Comparison of ENCODE assay signal across 9 mouse cellular contexts in the genomic region with DNA sequence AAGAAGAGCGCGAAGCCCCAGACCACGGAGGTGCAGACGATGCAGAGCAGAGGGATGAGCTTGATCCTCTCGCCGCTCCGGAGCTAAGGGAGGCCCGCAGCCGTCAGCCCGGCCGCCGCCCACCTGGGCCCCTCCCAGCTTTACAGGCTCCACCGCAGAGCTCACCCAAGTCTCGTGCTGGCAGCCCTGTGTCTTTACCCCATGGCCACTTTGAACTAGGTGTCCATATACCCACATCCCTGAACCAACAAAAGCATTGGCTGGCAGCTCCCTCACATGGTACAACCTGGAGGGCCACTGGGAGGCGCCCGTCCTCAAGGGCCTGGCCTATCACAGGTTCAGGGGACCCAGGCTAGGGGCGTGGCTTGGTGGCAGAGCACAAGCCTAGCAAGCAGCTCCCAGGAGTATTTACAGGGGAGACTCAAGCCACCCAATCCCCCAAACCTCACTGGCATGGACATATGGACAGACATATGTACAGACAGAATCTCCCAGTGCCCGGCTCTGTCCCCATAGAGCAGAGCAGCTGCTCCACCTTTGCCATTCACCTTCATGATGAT. TPM values are rescaled to one million over a fixed set of nuclear protein-coding genes. Genes with fewer than 3 reads are reported as not detected.
A peak's percentile ranks its signal among the peaks of the same experiment; 100 is the strongest.
DNase-seq lines count a peak whose midpoint lies in the region; ATAC-seq and TF ChIP-seq lines count a peak whose summit lies in the region.
"Had no signal": no experiment of that assay in that cellular context is flagged by ENCODE, and none has a peak within 500 bp of the region (broad histone marks: within the 10 kb centered on the region; RNA-seq: fewer than 3 reads in every experiment).

No protein-coding gene starts in this region.

- H3K9me3 ChIP-seq in kidney, embryonic 16.5 days (ENCODE audit: low read length) = no peaks in the 10 kb centered on the region
- no peaks in the 10 kb centered on the region for H3K9me3 ChIP-seq in E14TG2a.4 (ENCODE audit: low read length)

- no peaks in the 10 kb centered on the region for H3K4me1 ChIP-seq in kidney, embryonic 16.5 days (ENCODE audit: insufficient read depth, low read length)
- H3K4me1 ChIP-seq in E14TG2a.4 (replicated peaks; ENCODE audit: low read depth, low read length) = peaks cover 57% of the 10 kb centered on the region

- peak; percentile 34 to 55 for DNase-seq in kidney, postnatal 25 days
- peak; percentile 9 for DNase-seq in 416B (ENCODE audit: low read depth)
- DNase-seq in frontal cortex, postnatal 25 days (ENCODE audit: low spot score in 2 of 2) = no peak
- no peak for DNase-seq in spleen, postnatal 36 days (ENCODE audit: low spot score in 2 of 2)
- DNase-seq: heart, postnatal 10 days had no signal

- no peak overlapping the region for H3K4me3 ChIP-seq in kidney, embryonic 16.5 days (ENCODE audit: low read length)
- H3K4me3 ChIP-seq in E14TG2a.4 (replicated peaks; ENCODE audit: low read length) = peak overlapping the region; percentile 62

- no peak overlapping the region for H3K27ac ChIP-seq in kidney, embryonic 16.5 days (ENCODE audit: low read length)

- no peak for ATAC-seq in kidney, embryonic 16.5 days (ENCODE audit: low FRiP score, low TSS enrichment)
- 0 out of 2 replicates have a peak, but pooled peaks have one; percentile 36 for ATAC-seq in erythroid progenitor cell, adult 5-6 weeks (replicated peaks; ENCODE audit: low FRiP score, poor library complexity, severe bottlenecking)

- no peaks in the 10 kb centered on the region for H3K27me3 ChIP-seq in kidney, embryonic 16.5 days (ENCODE audit: insufficient read depth, low read length)
- H3K27me3 ChIP-seq in E14TG2a.4 (ENCODE audit: insufficient read depth, low read length) = 0 out of 2 replicates have a peak, but pooled peaks cover 12% of the 10 kb centered on the region

- TF ChIP-seq CTCF in E14TG2a.4 (conservative IDR thresholded peaks at IDR 0.05; ENCODE audit: low read length) = no peak

- no peak overlapping the region for H3K9ac ChIP-seq in kidney, embryonic 16.5 days (replicated peaks; ENCODE audit: low read length)

- H3K36me3 ChIP-seq in kidney, embryonic 16.5 days (ENCODE audit: insufficient read depth, low read length) = peaks cover 51% of the 10 kb centered on the region
- peaks cover 69% of the 10 kb centered on the region for H3K36me3 ChIP-seq in E14TG2a.4 (ENCODE audit: insufficient read depth, low read length)

- no peak overlapping the region for H3K4me2 ChIP-seq in kidney, embryonic 16.5 days (replicated peaks; ENCODE audit: low read depth, low read length)

- WGBS in kidney, embryonic 16.5 days = 60% methylated on average over 18 of the region's 18 CpGs

RNA-seq across cellular contexts. Expression of a gene that starts 5.6 kb away (rescaled TPM):
- 92.3 and 154 TPM in 2 replicates for polyA plus RNA-seq in kidney, embryonic 16.5 days (2015; fragmentation: Nextera tagmentation; extraction: Ambion mirVana)
- not detected in 2 replicates for total RNA-seq in erythroid progenitor cell, adult 5-6 weeks (2015; ENCODE audit: low replicate concordance)
- total RNA-seq in erythroid progenitor cell, adult 5-6 weeks (2017; ENCODE audit: low replicate concordance) = not detected in 2 replicates
- total RNA-seq: common myeloid progenitor, adult 5-6 weeks had no signal

RNA-seq across cellular contexts. Expression of a gene that starts 13.6 kb away (rescaled TPM):
- 44.5 and 45.8 TPM in 2 replicates for polyA plus RNA-seq in kidney, embryonic 16.5 days (2015; fragmentation: Nextera tagmentation; extraction: Ambion mirVana)
- total RNA-seq in erythroid progenitor cell, adult 5-6 weeks (2015; ENCODE audit: low replicate concordance) = 16.3 and 20.5 TPM in 2 replicates
- 17.2 and 22.2 TPM in 2 replicates for total RNA-seq in erythroid progenitor cell, adult 5-6 weeks (2017; ENCODE audit: low replicate concordance)

RNA-seq across cellular contexts. Expression of a gene that starts 34.7 kb away (rescaled TPM):
- 50.5 and 62.7 TPM in 2 replicates for polyA plus RNA-seq in kidney, embryonic 16.5 days (2015; fragmentation: Nextera tagmentation; extraction: Ambion mirVana)
- 11.5 and 28.9 TPM in 2 replicates for total RNA-seq in erythroid progenitor cell, adult 5-6 weeks (2015; ENCODE audit: low replicate concordance)
- total RNA-seq in erythroid progenitor cell, adult 5-6 weeks (2017; ENCODE audit: low replicate concordance) = 71.4 and 81.8 TPM in 2 replicates

RNA-seq across cellular contexts. Expression of a gene that starts 35.1 kb away (rescaled TPM):
- polyA plus RNA-seq in kidney, embryonic 16.5 days (2015; fragmentation: Nextera tagmentation; extraction: Ambion mirVana) = 23.2 and 24.9 TPM in 2 replicates
- 7.6 and 13.4 TPM in 2 replicates for total RNA-seq in erythroid progenitor cell, adult 5-6 weeks (2015; ENCODE audit: low replicate concordance)
- total RNA-seq in erythroid progenitor cell, adult 5-6 weeks (2017; ENCODE audit: low replicate concordance) = 10.1 and 12.5 TPM in 2 replicates

Comparison
In these comparisons a context has a peak if more than half of its experiments do, and no peak if none do; other contexts are left out.
1. DNase-seq: peak in kidney, postnatal 25 days (2 of 2) and 416B (single experiment); none in frontal cortex, postnatal 25 days (0 of 2) and spleen, postnatal 36 days (0 of 2).